Mouse (Mus musculus) CD8-positive naive resting alpha-beta T cell, adult 2 months (primary cell): ENCODE measurements around the gene Mettl25.

Experiments
- DNase-seq, 2 experiments: peaks; one replicate each; pipeline ENCODE4 v3.0.0; 2022; ENCODE audit warnings: low read depth in 2 of 2, low spot score in 2 of 2

Gene Mettl25

GRCm38 (mm10) chr10:105753831-105754605 is 87.2 kb downstream of the Mettl25 start:
- DNase-seq = no peak

GRCm38 (mm10) chr10:105746019-105746418 is 95.2 kb downstream of the Mettl25 start:
- no peak for DNase-seq

DNA sequence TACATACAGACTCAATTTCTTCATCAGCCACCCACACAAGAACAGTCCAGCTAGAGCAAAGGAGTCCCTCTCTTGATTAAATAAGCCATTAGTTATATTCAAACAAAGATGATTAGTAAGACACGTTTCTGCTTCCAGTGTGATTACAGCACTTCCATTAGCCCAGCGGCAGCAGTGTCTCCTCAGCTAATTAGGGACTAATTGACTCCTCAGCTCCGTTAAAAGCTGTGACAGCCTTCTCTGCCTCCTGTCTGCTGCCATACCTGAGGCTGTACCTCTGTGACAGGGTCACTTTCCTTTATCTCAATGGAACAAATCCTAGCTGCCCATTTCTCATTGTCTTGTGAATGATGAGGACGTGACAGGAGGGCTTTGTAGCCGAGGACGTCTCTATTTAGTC is 99.4 kb downstream of the Mettl25 start:
- no peak for DNase-seq

DNA sequence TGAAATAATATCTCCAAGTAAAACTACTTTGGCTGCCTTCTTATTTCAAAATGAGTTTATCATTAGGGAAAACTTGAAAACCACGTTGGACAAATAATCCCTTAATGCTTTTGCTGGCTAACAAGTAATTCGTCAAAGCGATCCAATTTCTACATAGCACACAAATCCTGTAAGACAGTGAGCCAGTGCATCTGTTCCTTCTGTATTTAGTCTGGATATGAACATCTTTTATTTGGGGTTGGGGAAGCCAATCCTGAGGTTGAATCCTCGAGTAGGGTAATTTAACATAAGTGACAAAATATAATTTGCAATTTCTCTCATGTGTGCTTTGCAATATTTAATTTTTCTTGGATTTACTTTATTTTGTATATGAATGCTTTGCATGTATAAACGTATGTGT is 102.2 kb downstream of the Mettl25 start:
- no peak for DNase-seq

DNA sequence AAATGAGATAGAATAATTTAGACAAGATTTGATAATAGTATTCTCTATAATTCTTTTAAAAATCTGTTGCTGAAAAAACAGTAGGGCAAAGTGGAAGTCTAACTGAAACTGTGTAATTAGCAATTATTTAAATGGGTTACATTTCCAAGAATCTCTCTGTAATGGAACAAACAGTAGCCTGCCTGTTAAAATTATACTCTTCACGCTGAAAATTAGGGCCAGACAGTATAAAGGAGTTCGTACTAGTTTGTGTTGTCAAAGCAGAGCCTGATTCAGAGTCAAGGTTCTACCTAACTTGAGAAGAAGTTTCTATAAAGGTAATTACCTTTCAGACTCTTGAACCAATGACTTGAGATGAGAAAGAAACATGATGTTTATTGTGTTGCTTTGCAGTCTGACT is 113.4 kb downstream of the Mettl25 start:
- DNase-seq = no peak

- DNase-seq = no peak
Measured at GRCm38 (mm10) chr10:105727353-105727752, 113.8 kb downstream of the Mettl25 start.

DNA sequence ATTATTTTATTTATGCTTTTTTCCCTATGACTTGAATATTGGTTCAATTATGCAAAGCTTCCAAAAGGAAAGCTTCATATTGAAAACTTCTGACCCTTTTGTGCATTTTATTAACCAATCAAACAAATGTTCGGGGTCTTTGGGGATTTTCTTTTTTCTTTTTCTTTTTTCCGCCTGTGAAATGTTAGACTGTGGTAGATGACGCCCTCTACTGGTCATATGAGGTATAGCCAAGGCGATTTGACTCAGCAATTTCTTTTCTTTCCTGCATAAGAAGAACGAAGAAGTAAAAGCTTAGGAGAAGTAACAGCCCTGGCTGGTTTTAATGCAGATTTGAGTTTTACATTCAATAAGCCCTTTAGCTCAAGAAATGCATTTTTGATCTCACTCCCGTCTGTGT is 126.3 kb downstream of the Mettl25 start:
- no peak for DNase-seq

DNA sequence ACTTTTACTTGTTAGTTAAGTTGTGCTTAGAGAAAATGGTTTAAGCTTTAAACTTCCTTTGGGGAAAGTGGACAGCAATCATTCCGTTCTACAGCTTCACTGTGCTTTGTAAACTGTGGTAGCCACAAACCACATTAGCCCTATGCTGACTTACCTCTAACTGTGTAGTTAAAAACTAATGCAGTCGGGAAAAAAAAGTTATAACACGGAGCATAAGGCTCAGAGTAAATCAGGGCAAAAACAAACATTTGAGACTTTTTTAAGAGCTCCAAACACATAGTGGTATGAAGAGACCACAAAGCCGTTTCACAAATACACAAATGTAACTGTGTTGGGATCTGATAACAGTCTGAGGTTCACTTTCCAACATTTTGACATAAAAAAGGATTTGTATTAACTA is 126.8 kb downstream of the Mettl25 start:
- no peak for DNase-seq

- no peak for DNase-seq
Measured at GRCm38 (mm10) chr10:105713222-105713621, 128.0 kb downstream of the Mettl25 start.
